Mouse (Mus musculus): ENCODE data around the gene Pcid2.

DNA sequence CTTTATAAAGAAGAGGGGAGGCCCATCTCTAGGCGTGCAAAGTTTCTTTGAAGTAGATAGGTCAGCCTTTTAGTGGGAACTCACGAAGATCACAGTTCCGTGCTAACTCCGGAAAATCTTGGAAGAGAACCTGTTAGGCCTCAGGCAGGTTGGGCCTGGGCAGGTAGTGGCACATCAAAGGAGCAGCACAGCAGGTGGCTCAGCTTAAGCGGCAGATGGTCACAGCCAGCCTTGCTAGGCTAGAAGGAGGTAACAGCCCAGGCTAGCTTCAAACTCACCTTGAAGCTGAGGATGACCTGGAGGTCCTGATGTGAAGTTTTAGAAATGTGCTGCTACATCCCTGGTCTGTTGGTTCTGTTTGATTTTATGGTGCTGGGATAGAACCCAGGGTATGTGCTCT is 44.6 kb upstream of the Pcid2 start:
- TF ChIP-seq CTCF (IDR thresholded peaks at IDR 0.05; ENCODE audit: borderline replicate concordance, extremely low read depth, insufficient read depth, insufficient read length): no peak
- TF ChIP-seq POLR2A (IDR thresholded peaks at IDR 0.05; ENCODE audit: borderline replicate concordance, extremely low read depth, insufficient read depth, insufficient read length, poor library complexity, severe bottlenecking): no peak
